Mouse (Mus musculus): ENCODE measurements around the gene Ogg1. TPM values are rescaled to one million over a fixed set of nuclear protein-coding genes. Genes with fewer than 3 reads are reported as not detected.

The Ogg1 gene
- polyA plus RNA-seq, 1 experiment, result 13.9 TPM

DNA sequence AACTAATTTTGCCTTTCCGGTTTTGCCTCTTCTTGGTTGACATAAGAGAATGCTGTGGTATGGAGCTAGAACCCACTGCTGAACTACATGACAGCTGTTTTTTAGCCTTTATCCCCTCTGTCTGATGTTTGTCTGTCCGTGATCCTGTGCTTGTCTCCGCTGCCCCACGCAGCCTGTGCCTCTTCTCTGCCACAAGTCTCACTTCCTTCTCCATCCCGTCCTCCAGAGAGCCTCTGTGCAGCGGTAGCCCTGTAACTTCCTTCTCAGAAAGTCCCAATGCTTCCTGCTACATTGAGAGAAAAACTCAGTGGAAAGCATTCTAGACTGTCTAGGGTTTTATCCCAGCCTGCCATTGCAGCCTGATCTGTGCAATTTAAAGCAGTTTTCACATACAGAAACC, 52.5 kb downstream of the Ogg1 start:
- Histone ChIP-seq H3K27me3 (replicated peaks) (no peaks in the 10 kb centered on the region), H3K9me3 (no peaks in the 10 kb centered on the region), H3K36me3 (replicated peaks; ENCODE audit: low read length) (peaks cover 70% of the 10 kb centered on the region), H3K4me1 (peaks cover 66% of the 10 kb centered on the region), H3K4me3 (replicated peaks) (peak overlapping the region; percentile 96)
- TF ChIP-seq GATA1 (IDR thresholded peaks at IDR 0.05; ENCODE audit: borderline replicate concordance, low read length) (no peak), FLI1 (IDR thresholded peaks at IDR 0.05; ENCODE audit: low read length) (no peak)

DNA sequence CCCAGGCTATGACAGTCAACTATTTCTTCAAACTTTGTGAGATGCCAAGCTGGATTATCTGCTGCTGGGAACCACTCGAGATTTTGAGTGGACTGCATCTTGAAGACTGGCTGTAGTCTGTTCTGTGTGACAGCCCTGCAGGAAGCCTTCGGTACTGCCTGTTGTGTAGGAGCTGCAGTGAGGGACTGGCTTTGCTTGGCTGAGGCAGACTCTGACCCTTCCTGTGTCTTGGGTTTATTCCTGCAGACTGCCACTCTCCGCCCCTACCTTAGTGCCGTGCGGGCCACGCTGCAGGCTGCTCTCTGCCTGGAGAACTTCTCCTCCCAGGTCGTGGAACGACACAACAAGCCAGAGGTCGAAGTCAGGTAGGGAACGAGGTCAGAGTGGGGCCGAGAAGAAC, 53.7 kb downstream of the Ogg1 start:
- H3K4me1 ChIP-seq, result peaks cover 67% of the 10 kb centered on the region
- peaks cover 70% of the 10 kb centered on the region for H3K36me3 ChIP-seq (replicated peaks; ENCODE audit: low read length)
- TF ChIP-seq FLI1 (IDR thresholded peaks at IDR 0.05; ENCODE audit: low read length) (no peak), GATA1 (IDR thresholded peaks at IDR 0.05; ENCODE audit: borderline replicate concordance, low read length) (no peak)
- H3K27me3 ChIP-seq (replicated peaks), result no peaks in the 10 kb centered on the region
- no peaks in the 10 kb centered on the region for H3K9me3 ChIP-seq
- H3K4me3 ChIP-seq (replicated peaks), result peak overlapping the region; percentile 96

DNA sequence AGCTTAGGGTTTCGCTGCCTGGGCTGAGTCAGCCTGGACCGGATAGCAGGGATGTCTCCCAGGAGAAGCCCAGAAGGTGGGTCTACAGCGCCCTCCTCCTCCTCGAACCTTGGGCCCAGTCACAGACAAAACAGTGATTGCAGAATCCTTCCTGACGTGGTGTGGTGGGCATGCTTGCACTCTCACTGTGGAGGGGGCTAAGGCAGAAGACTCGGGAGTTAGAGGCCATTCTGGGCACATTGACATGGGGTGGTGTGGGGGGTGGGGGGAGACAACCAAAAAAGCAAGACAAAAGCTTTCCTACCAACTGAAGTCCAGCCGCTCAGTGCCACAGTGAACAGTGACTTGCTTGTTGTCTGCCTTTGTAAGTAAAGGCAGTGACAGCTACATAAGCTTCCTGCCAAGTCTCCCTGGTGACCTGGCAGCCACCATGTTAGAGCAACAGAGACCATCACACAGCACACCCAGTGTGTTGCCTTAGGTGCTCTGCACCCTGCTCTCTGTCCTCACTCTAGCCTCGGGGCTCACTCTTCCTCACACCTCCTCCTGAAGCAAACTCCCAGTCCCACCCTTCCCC, 57.7 kb downstream of the Ogg1 start:
- no peak for TF ChIP-seq FLI1 (IDR thresholded peaks at IDR 0.05; ENCODE audit: low read length)
- no peak for TF ChIP-seq GATA1 (IDR thresholded peaks at IDR 0.05; ENCODE audit: borderline replicate concordance, low read length)
- no peaks in the 10 kb centered on the region for H3K27me3 ChIP-seq (replicated peaks)
- H3K4me1 ChIP-seq, result peaks cover 57% of the 10 kb centered on the region
- no peak overlapping the region for H3K4me3 ChIP-seq (replicated peaks)
- H3K36me3 ChIP-seq (replicated peaks; ENCODE audit: low read length), result peaks cover 100% of the 10 kb centered on the region
- H3K9me3 ChIP-seq, result no peaks in the 10 kb centered on the region

Other genes with a start within 250 kb of the Ogg1 start
- 5.5 and 15.2 TPM in 2 replicates for gene Setd5, start 249.6 kb upstream of the Ogg1 start, polyA plus RNA-seq (2012; ENCODE audit: insufficient read depth, low replicate concordance)
- gene Lhfpl4, start 131.6 kb upstream of the Ogg1 start, polyA plus RNA-seq (2012; ENCODE audit: insufficient read depth, low replicate concordance), result not detected in 2 replicates
- gene Mtmr14, start 89.1 kb upstream of the Ogg1 start, polyA plus RNA-seq (2012; ENCODE audit: insufficient read depth, low replicate concordance), result 479 and 605 TPM in 2 replicates
- gene Cpne9, start 44.7 kb upstream of the Ogg1 start, polyA plus RNA-seq (2012; ENCODE audit: insufficient read depth, low replicate concordance), result 0.43 and 2.3 TPM in 2 replicates
- 10.2 and 16.6 TPM in 2 replicates for gene Brpf1, start 19.8 kb upstream of the Ogg1 start, polyA plus RNA-seq (2012; ENCODE audit: insufficient read depth, low replicate concordance)
- 20.3 and 31.4 TPM in 2 replicates for gene Camk1, start 17.0 kb downstream of the Ogg1 start, polyA plus RNA-seq (2012; ENCODE audit: insufficient read depth, low replicate concordance)
- 34.8 and 158 TPM in 2 replicates for gene Tada3, start 50.9 kb downstream of the Ogg1 start, polyA plus RNA-seq (2012; ENCODE audit: insufficient read depth, low replicate concordance)
- gene Arpc4, start 51.1 kb downstream of the Ogg1 start, polyA plus RNA-seq (2012; ENCODE audit: insufficient read depth, low replicate concordance), result 689 and 1,078 TPM in 2 replicates
- gene Ttll3, start 62.3 kb downstream of the Ogg1 start, polyA plus RNA-seq (2012; ENCODE audit: insufficient read depth, low replicate concordance), result 28.0 and 63.9 TPM in 2 replicates
- gene Rpusd3, start 92.4 kb downstream of the Ogg1 start, polyA plus RNA-seq (2012; ENCODE audit: insufficient read depth, low replicate concordance), result 76.2 and 91.3 TPM in 2 replicates
- not detected in 2 replicates for gene Cidec, start 108.8 kb downstream of the Ogg1 start, polyA plus RNA-seq (2012; ENCODE audit: insufficient read depth, low replicate concordance)
- gene Jagn1, start 115.6 kb downstream of the Ogg1 start, polyA plus RNA-seq (2012; ENCODE audit: insufficient read depth, low replicate concordance), result 1.5 and 10.3 TPM in 2 replicates
- gene Il17re, start 131.5 kb downstream of the Ogg1 start, polyA plus RNA-seq (2012; ENCODE audit: insufficient read depth, low replicate concordance), result 1.0 TPM in 1 of 2 replicates, not detected in the other
- 0.25 TPM in 1 of 2 replicates, not detected in the other for gene Il17rc, start 144.5 kb downstream of the Ogg1 start, polyA plus RNA-seq (2012; ENCODE audit: insufficient read depth, low replicate concordance)
- gene Creld1, start 156.3 kb downstream of the Ogg1 start, polyA plus RNA-seq (2012; ENCODE audit: insufficient read depth, low replicate concordance), result 157 and 220 TPM in 2 replicates
- gene Prrt3, start 175.0 kb downstream of the Ogg1 start, polyA plus RNA-seq (2012; ENCODE audit: insufficient read depth, low replicate concordance), result 0.57 TPM in 1 of 2 replicates, not detected in the other
- 28.9 and 48.3 TPM in 2 replicates for gene Emc3, start 204.7 kb downstream of the Ogg1 start, polyA plus RNA-seq (2012; ENCODE audit: insufficient read depth, low replicate concordance)
- gene Fancd2, start 204.7 kb downstream of the Ogg1 start, polyA plus RNA-seq (2012; ENCODE audit: insufficient read depth, low replicate concordance), result 0.08 and 6.4 TPM in 2 replicates